ENCODE assay signal across 21 mouse cellular contexts in genomic region chr7:100407677-100408076, GRCm38 (mm10). TPM values are rescaled to one million over a fixed set of nuclear protein-coding genes. Genes with fewer than 3 reads are reported as not detected.
DNase-seq lines count a peak whose midpoint lies in the region; ATAC-seq lines count a peak whose summit lies in the region.
"Had no signal": no experiment of that assay in that cellular context is flagged by ENCODE, and none has a peak within 500 bp of the region (broad histone marks: within the 10 kb centered on the region; RNA-seq: fewer than 3 reads in every experiment).

No protein-coding gene starts in this region.

- H3K4me1 ChIP-seq in kidney, embryonic 14.5 days (ENCODE audit: control insufficient read depth, insufficient read depth, low read length), result no peaks in the 10 kb centered on the region
- no peaks in the 10 kb centered on the region for H3K4me1 ChIP-seq in kidney, embryonic 16.5 days (ENCODE audit: insufficient read depth, low read length)
- H3K4me1 ChIP-seq: embryonic facial prominence, embryonic 13.5 days; embryonic facial prominence, embryonic 15.5 days; forebrain, embryonic 10.5 days; forebrain, embryonic 12.5 days had no signal

- H3K4me3 ChIP-seq in kidney, embryonic 14.5 days (ENCODE audit: low read length), result no peak overlapping the region
- no peak overlapping the region for H3K4me3 ChIP-seq in kidney, embryonic 16.5 days (ENCODE audit: low read length)
- H3K4me3 ChIP-seq: embryonic facial prominence, embryonic 13.5 days; embryonic facial prominence, embryonic 15.5 days; erythroblast, embryonic 14.5 days; forebrain, embryonic 10.5 days; forebrain, embryonic 12.5 days had no signal

- ATAC-seq in kidney, embryonic 14.5 days (ENCODE audit: low FRiP score, low TSS enrichment), result peak; percentile 80; the same call in 1 of the 2 replicates
- 0 out of 2 replicates have a peak, but pooled peaks have one; percentile 42 for ATAC-seq in kidney, embryonic 16.5 days (ENCODE audit: low FRiP score, low TSS enrichment)
- ATAC-seq: forebrain, embryonic 14.5 days; forebrain, embryonic 16.5 days had no signal

- no peaks in the 10 kb centered on the region for H3K9me3 ChIP-seq in kidney, embryonic 14.5 days (ENCODE audit: control insufficient read depth, low read length)
- no peaks in the 10 kb centered on the region for H3K9me3 ChIP-seq in kidney, embryonic 16.5 days (ENCODE audit: low read length)
- H3K9me3 ChIP-seq: embryonic facial prominence, embryonic 13.5 days; embryonic facial prominence, embryonic 15.5 days; forebrain, embryonic 10.5 days; forebrain, embryonic 12.5 days had no signal

- H3K36me3 ChIP-seq in kidney, embryonic 14.5 days (ENCODE audit: control insufficient read depth, insufficient read depth, low read length), result peaks cover 57% of the 10 kb centered on the region
- peaks cover 55% of the 10 kb centered on the region for H3K36me3 ChIP-seq in kidney, embryonic 16.5 days (ENCODE audit: insufficient read depth, low read length)

- H3K4me2 ChIP-seq in kidney, embryonic 14.5 days (replicated peaks; ENCODE audit: low read depth, low read length), result no peak overlapping the region
- H3K4me2 ChIP-seq in kidney, embryonic 16.5 days (replicated peaks; ENCODE audit: low read depth, low read length), result no peak overlapping the region
- H3K4me2 ChIP-seq: embryonic facial prominence, embryonic 13.5 days; embryonic facial prominence, embryonic 15.5 days; forebrain, embryonic 12.5 days had no signal

- 54% methylated on average over 5 of the region's 5 CpGs for WGBS in kidney, embryonic 14.5 days
- 55% methylated on average over 5 of the region's 5 CpGs for WGBS in kidney, embryonic 16.5 days

- H3K27ac ChIP-seq in kidney, embryonic 14.5 days (ENCODE audit: low read depth, low read length), result no peak overlapping the region
- H3K27ac ChIP-seq in kidney, embryonic 16.5 days (ENCODE audit: low read length), result no peak overlapping the region
- H3K27ac ChIP-seq: embryonic facial prominence, embryonic 13.5 days; embryonic facial prominence, embryonic 15.5 days; forebrain, embryonic 10.5 days; forebrain, embryonic 12.5 days had no signal

- H3K27me3 ChIP-seq in kidney, embryonic 14.5 days (ENCODE audit: control insufficient read depth, insufficient read depth, low read length), result no peaks in the 10 kb centered on the region
- no peaks in the 10 kb centered on the region for H3K27me3 ChIP-seq in kidney, embryonic 16.5 days (ENCODE audit: insufficient read depth, low read length)
- H3K27me3 ChIP-seq: embryonic facial prominence, embryonic 13.5 days; embryonic facial prominence, embryonic 15.5 days; forebrain, embryonic 12.5 days had no signal

- no peak for DNase-seq in kidney, postnatal 14 days
- DNase-seq in kidney, adult 8-10 months, result no peak
- DNase-seq: adrenal gland, adult 2 months; adrenal gland, postnatal 10 days; adrenal gland, postnatal 25 days; cerebellum, adult 11 months; cerebellum, adult 18-20 months; cerebellum, adult 8-10 months; cerebellum, adult 9-11 months; cerebellum, postnatal 14 days; cerebellum, postnatal 36 days; embryo, embryonic 11 days had no signal

- no peak overlapping the region for H3K9ac ChIP-seq in kidney, embryonic 14.5 days (ENCODE audit: low read depth, low read length)
- H3K9ac ChIP-seq in kidney, embryonic 16.5 days (replicated peaks; ENCODE audit: low read length), result no peak overlapping the region
- H3K9ac ChIP-seq: embryonic facial prominence, embryonic 13.5 days; embryonic facial prominence, embryonic 15.5 days; forebrain, embryonic 12.5 days had no signal

RNA-seq across cellular contexts. Expression of gene Ppme1, which starts 35.6 kb away (rescaled TPM):
- polyA plus RNA-seq in kidney, embryonic 14.5 days (2014; fragmentation: Nextera tagmentation; extraction: Ambion mirVana), result 51.0 and 64.5 TPM in 2 replicates
- polyA plus RNA-seq in kidney, embryonic 16.5 days (2015; fragmentation: Nextera tagmentation; extraction: Ambion mirVana), result 72.5 and 79.5 TPM in 2 replicates

RNA-seq across cellular contexts. Expression of gene C2cd3, which starts 35.6 kb away (rescaled TPM):
- polyA plus RNA-seq in kidney, embryonic 14.5 days (2014; fragmentation: Nextera tagmentation; extraction: Ambion mirVana), result 38.6 and 45.4 TPM in 2 replicates
- 23.6 and 29.8 TPM in 2 replicates for polyA plus RNA-seq in kidney, embryonic 16.5 days (2015; fragmentation: Nextera tagmentation; extraction: Ambion mirVana)
